26 mouse cellular contexts compared by ENCODE assay signal in genomic region chr16:74070628-74071027, GRCm38 (mm10).
DNase-seq lines count a peak whose midpoint lies in the region; ATAC-seq and TF ChIP-seq lines count a peak whose summit lies in the region.
"Had no signal": no experiment of that assay in that cellular context is flagged by ENCODE, and none has a peak within 500 bp of the region (broad histone marks: within the 10 kb centered on the region; RNA-seq: fewer than 3 reads in every experiment).

No protein-coding gene starts in this region.

- H3K9ac ChIP-seq in hindbrain, postnatal 0 days (replicated peaks; ENCODE audit: low read length): no peak overlapping the region
- H3K9ac ChIP-seq in midbrain, embryonic 14.5 days (replicated peaks; ENCODE audit: low read length): no peak overlapping the region
- no peak overlapping the region for H3K9ac ChIP-seq in forebrain, embryonic 12.5 days
- H3K9ac ChIP-seq in forebrain, postnatal 0 days: no peak overlapping the region
- H3K9ac ChIP-seq: embryonic facial prominence, embryonic 12.5 days; heart, embryonic 13.5 days; hindbrain, embryonic 14.5 days; liver, embryonic 12.5 days; midbrain, embryonic 12.5 days had no signal

- H3K36me3 ChIP-seq in hindbrain, postnatal 0 days (ENCODE audit: insufficient read depth, low read length): no peaks in the 10 kb centered on the region
- H3K36me3 ChIP-seq in hindbrain, embryonic 10.5 days: no peaks in the 10 kb centered on the region
- no peaks in the 10 kb centered on the region for H3K36me3 ChIP-seq in midbrain, embryonic 14.5 days (ENCODE audit: control insufficient read depth, insufficient read depth, low read length)
- H3K36me3 ChIP-seq in midbrain, embryonic 10.5 days: no peaks in the 10 kb centered on the region
- no peaks in the 10 kb centered on the region for H3K36me3 ChIP-seq in forebrain, embryonic 12.5 days (replicated peaks)
- H3K36me3 ChIP-seq in forebrain, postnatal 0 days (ENCODE audit: insufficient read depth): no peaks in the 10 kb centered on the region
- H3K36me3 ChIP-seq: embryonic facial prominence, embryonic 12.5 days; heart, embryonic 13.5 days; liver, embryonic 12.5 days; midbrain, embryonic 12.5 days had no signal

- 52% methylated on average over 7 of the region's 7 CpGs for WGBS in hindbrain, postnatal 0 days
- WGBS in hindbrain, embryonic 10.5 days: 74% methylated on average over 7 of the region's 7 CpGs
- 48% methylated on average over 7 of the region's 7 CpGs for WGBS in midbrain, embryonic 14.5 days
- 75% methylated on average over 7 of the region's 7 CpGs for WGBS in midbrain, embryonic 10.5 days
- WGBS in forebrain, embryonic 12.5 days: 50% methylated on average over 7 of the region's 7 CpGs
- WGBS in forebrain, postnatal 0 days: 28% methylated on average over 7 of the region's 7 CpGs

- H3K4me3 ChIP-seq in hindbrain, postnatal 0 days (ENCODE audit: low read length): no peak overlapping the region
- no peak overlapping the region for H3K4me3 ChIP-seq in hindbrain, embryonic 10.5 days
- H3K4me3 ChIP-seq in midbrain, embryonic 14.5 days (replicated peaks; ENCODE audit: low read depth, low read length): no peak overlapping the region
- no peak overlapping the region for H3K4me3 ChIP-seq in midbrain, embryonic 10.5 days
- no peak overlapping the region for H3K4me3 ChIP-seq in forebrain, embryonic 12.5 days (replicated peaks)
- no peak overlapping the region for H3K4me3 ChIP-seq in forebrain, postnatal 0 days (ENCODE audit: low read depth, low read length)
- H3K4me3 ChIP-seq: embryonic facial prominence, embryonic 12.5 days; erythroblast, embryonic 14.5 days; heart, embryonic 13.5 days; liver, embryonic 12.5 days; midbrain, embryonic 12.5 days; myocyte had no signal

- peaks cover 5% of the 10 kb centered on the region; the same call in 1 of the 2 replicates for H3K4me1 ChIP-seq in hindbrain, postnatal 0 days (ENCODE audit: insufficient read depth, low read length)
- H3K4me1 ChIP-seq in hindbrain, embryonic 10.5 days (replicated peaks): no peaks in the 10 kb centered on the region
- H3K4me1 ChIP-seq in midbrain, embryonic 14.5 days (ENCODE audit: control insufficient read depth, insufficient read depth, low read length): 0 out of 2 replicates have a peak, but pooled peaks cover 7% of the 10 kb centered on the region
- H3K4me1 ChIP-seq in midbrain, embryonic 10.5 days: no peaks in the 10 kb centered on the region
- H3K4me1 ChIP-seq in forebrain, embryonic 12.5 days: peaks cover 5% of the 10 kb centered on the region; the same call in 1 of the 2 replicates
- no peaks in the 10 kb centered on the region for H3K4me1 ChIP-seq in forebrain, postnatal 0 days (ENCODE audit: insufficient read depth)
- H3K4me1 ChIP-seq: embryonic facial prominence, embryonic 12.5 days; heart, embryonic 13.5 days; liver, embryonic 12.5 days had no signal

- TF ChIP-seq CTCF in hindbrain, postnatal 0 days (IDR thresholded peaks at IDR 0.05; ENCODE audit: low read depth): no peak
- no peak for TF ChIP-seq CTCF in forebrain, postnatal 0 days (IDR thresholded peaks at IDR 0.05; ENCODE audit: low read depth)

- H3K4me2 ChIP-seq in hindbrain, postnatal 0 days (ENCODE audit: low read depth, low read length): peak overlapping the region; percentile 5; the same call in 1 of the 2 replicates
- peak overlapping the region; percentile 21; the same call in 1 of the 2 replicates for H3K4me2 ChIP-seq in midbrain, embryonic 14.5 days (ENCODE audit: low read length)
- no peak overlapping the region for H3K4me2 ChIP-seq in forebrain, embryonic 12.5 days
- H3K4me2 ChIP-seq in forebrain, postnatal 0 days (ENCODE audit: low read depth): peak overlapping the region; percentile 3; the same call in 1 of the 2 replicates
- H3K4me2 ChIP-seq: embryonic facial prominence, embryonic 12.5 days; heart, embryonic 13.5 days; hindbrain, embryonic 14.5 days; liver, embryonic 12.5 days; midbrain, embryonic 12.5 days had no signal

- no peaks in the 10 kb centered on the region for H3K9me3 ChIP-seq in hindbrain, postnatal 0 days (ENCODE audit: low read length)
- no peaks in the 10 kb centered on the region for H3K9me3 ChIP-seq in hindbrain, embryonic 10.5 days
- no peaks in the 10 kb centered on the region for H3K9me3 ChIP-seq in midbrain, embryonic 14.5 days (ENCODE audit: control insufficient read depth, low read length)
- no peaks in the 10 kb centered on the region for H3K9me3 ChIP-seq in midbrain, embryonic 10.5 days (replicated peaks)
- no peaks in the 10 kb centered on the region for H3K9me3 ChIP-seq in forebrain, embryonic 12.5 days
- H3K9me3 ChIP-seq in forebrain, postnatal 0 days (ENCODE audit: low read length): no peaks in the 10 kb centered on the region
- H3K9me3 ChIP-seq: embryonic facial prominence, embryonic 12.5 days; heart, embryonic 13.5 days; liver, embryonic 12.5 days; midbrain, embryonic 12.5 days had no signal

- DNase-seq in hindbrain, postnatal 0 days (ENCODE audit: low spot score): no peak
- no peak for DNase-seq in hindbrain, embryonic 10.5 days (ENCODE audit: low spot score)
- peak; percentile 40 for DNase-seq in midbrain, embryonic 14.5 days
- DNase-seq in midbrain, embryonic 10.5 days (ENCODE audit: low spot score): no peak
- no peak for DNase-seq in forebrain, postnatal 0 days
- DNase-seq in spleen, adult 18-20 months: no peak
- no peak for DNase-seq in cerebellum, postnatal 36 days
- DNase-seq: adrenal gland, postnatal 36 days; cerebellum, adult 11-12 months; cerebellum, postnatal 10 days; gastrocnemius, postnatal 14 days; heart, adult 11 months; heart, postnatal 14 days; kidney, adult 2 months; layer of hippocampus, adult 9-11 months; left cerebral cortex, postnatal 4 days; lung, adult 18-20 months; lung, postnatal 10 days had no signal

- no peak overlapping the region for H3K27ac ChIP-seq in hindbrain, postnatal 0 days
- no peak overlapping the region for H3K27ac ChIP-seq in hindbrain, embryonic 10.5 days
- H3K27ac ChIP-seq in midbrain, embryonic 14.5 days (replicated peaks; ENCODE audit: low read depth, low read length): no peak overlapping the region; the same call in 1 of the 2 replicates
- no peak overlapping the region for H3K27ac ChIP-seq in midbrain, embryonic 10.5 days (replicated peaks)
- H3K27ac ChIP-seq in forebrain, embryonic 12.5 days: no peak overlapping the region
- no peak overlapping the region for H3K27ac ChIP-seq in forebrain, postnatal 0 days (ENCODE audit: low read depth, low read length)
- H3K27ac ChIP-seq: embryonic facial prominence, embryonic 12.5 days; heart, embryonic 13.5 days; hindbrain, embryonic 14.5 days; liver, embryonic 12.5 days; midbrain, embryonic 12.5 days had no signal

- H3K27me3 ChIP-seq in hindbrain, postnatal 0 days (ENCODE audit: insufficient read depth, low read length): no peaks in the 10 kb centered on the region
- H3K27me3 ChIP-seq in hindbrain, embryonic 10.5 days (ENCODE audit: insufficient read depth, poor library complexity, severe bottlenecking): no peaks in the 10 kb centered on the region
- no peaks in the 10 kb centered on the region for H3K27me3 ChIP-seq in midbrain, embryonic 14.5 days (ENCODE audit: control insufficient read depth, insufficient read depth, low read length)
- no peaks in the 10 kb centered on the region for H3K27me3 ChIP-seq in midbrain, embryonic 10.5 days (ENCODE audit: low read depth, poor library complexity, severe bottlenecking)
- no peaks in the 10 kb centered on the region for H3K27me3 ChIP-seq in forebrain, embryonic 12.5 days
- H3K27me3 ChIP-seq in forebrain, postnatal 0 days (ENCODE audit: insufficient read depth, low read length): no peaks in the 10 kb centered on the region
- H3K27me3 ChIP-seq: embryonic facial prominence, embryonic 12.5 days; heart, embryonic 13.5 days; liver, embryonic 12.5 days; midbrain, embryonic 12.5 days had no signal

- ATAC-seq in hindbrain, postnatal 0 days: no peak
- no peak for ATAC-seq in midbrain, embryonic 14.5 days (ENCODE audit: low FRiP score, low TSS enrichment)
- 0 out of 2 replicates have a peak, but pooled peaks have one; percentile 45 for ATAC-seq in forebrain, embryonic 12.5 days (ENCODE audit: low FRiP score)
- ATAC-seq in forebrain, postnatal 0 days: no peak
- ATAC-seq: liver, embryonic 12.5 days had no signal
